In genomic region chr13:99352758-99353489, GRCm38 (mm10) we compare ENCODE assay signal across 8 mouse cellular contexts. TPM values are rescaled to one million over a fixed set of nuclear protein-coding genes. Genes with fewer than 3 reads are reported as not detected.
A peak's percentile ranks its signal among the peaks of the same experiment; 100 is the strongest.
DNase-seq lines count a peak whose midpoint lies in the region; ATAC-seq and TF ChIP-seq lines count a peak whose summit lies in the region.

No protein-coding gene starts in this region.

- H3K4me1 ChIP-seq in CH12.LX (ENCODE audit: control insufficient read depth in 1 of 2, insufficient read depth in 2 of 2) = peaks cover 5 to 50% of the 10 kb centered on the region in 2 experiments
- H3K4me1 ChIP-seq in forebrain, embryonic 12.5 days = no peaks in the 10 kb centered on the region
- no peaks in the 10 kb centered on the region for H3K4me1 ChIP-seq in heart, postnatal 0 days (ENCODE audit: control insufficient read depth, insufficient read depth)
- H3K4me1 ChIP-seq in liver, embryonic 16.5 days (ENCODE audit: control insufficient read depth, low read depth, low read length) = peaks cover 7% of the 10 kb centered on the region
- peaks cover 10% of the 10 kb centered on the region for H3K4me1 ChIP-seq in neural tube, embryonic 13.5 days (replicated peaks)
- H3K4me1 ChIP-seq in testis, adult 2 months (ENCODE audit: control insufficient read depth, insufficient read depth, low read length) = no peaks in the 10 kb centered on the region; the same call in 1 of the 2 replicates

- DNase-seq in CH12.LX (ENCODE audit: extremely low read depth) = peak; percentile 98
- peak; percentile 96 for DNase-seq in c-Kit-positive CD71-positive TER-119-positive erythroid progenitor cells, embryonic 14.5 days (ENCODE audit: low spot score)
- peak; percentile 98 for DNase-seq in heart, postnatal 0 days (ENCODE audit: low spot score)
- peak; percentile 91 to 96 for DNase-seq in kidney, postnatal 4 days

- H3K9ac ChIP-seq in CH12.LX (ENCODE audit: insufficient read depth, low read depth) = no peak overlapping the region
- H3K9ac ChIP-seq in forebrain, embryonic 12.5 days = peak overlapping the region; percentile 55; the same call in 1 of the 2 replicates
- peak overlapping the region; percentile 50; the same call in 1 of the 2 replicates for H3K9ac ChIP-seq in heart, postnatal 0 days (replicated peaks; ENCODE audit: low read depth, low read length)
- peak overlapping the region; percentile 66; the same call in 1 of the 2 replicates for H3K9ac ChIP-seq in liver, embryonic 16.5 days (ENCODE audit: low read depth, low read length)
- peak overlapping the region; percentile 64 for H3K9ac ChIP-seq in neural tube, embryonic 13.5 days

- peak; percentile 100 for ATAC-seq in forebrain, embryonic 12.5 days (ENCODE audit: low FRiP score)
- ATAC-seq in heart, postnatal 0 days (ENCODE audit: insufficient read depth, low read depth) = peak; percentile 100
- peak; percentile 100 for ATAC-seq in liver, embryonic 16.5 days (ENCODE audit: low read depth)
- ATAC-seq in neural tube, embryonic 13.5 days (ENCODE audit: low read depth) = peak; percentile 99

- dilution Hi-C loops in CH12.LX (cut with MboI; ENCODE audit: extremely low pct_ligation_motif_present, extremely low pct_unique_long_range_greater_than_20kb, low sequenced_read_pairs) = no loop called here

- peak; percentile 87 to 90; a peak in 3 of 4 replicates for TF ChIP-seq CTCF in CH12.LX (conservative IDR thresholded peaks at IDR 0.05 in 1 of 2, IDR thresholded peaks at IDR 0.05 in 1 of 2; ENCODE audit: low read depth in 2 of 2, low read length in 2 of 2)
- peak; percentile 100 for TF ChIP-seq CTCF in heart, postnatal 0 days (IDR thresholded peaks at IDR 0.05; ENCODE audit: low read depth)
- peak; percentile 99 for TF ChIP-seq CTCF in testis, adult 2 months (IDR thresholded peaks at IDR 0.05; ENCODE audit: control insufficient read depth, insufficient read depth, insufficient replicate concordance, low read depth, low read length)

- WGBS in forebrain, embryonic 12.5 days = 12% methylated on average over 28 of the region's 28 CpGs
- WGBS in heart, postnatal 0 days = 9% methylated on average over 28 of the region's 28 CpGs
- WGBS in liver, embryonic 16.5 days (ENCODE audit: insufficient replicate concordance) = 10% methylated on average over 28 of the region's 28 CpGs
- WGBS in neural tube, embryonic 13.5 days = 12% methylated on average over 28 of the region's 28 CpGs

- TF ChIP-seq EP300 in CH12.LX (IDR thresholded peaks at IDR 0.05; ENCODE audit: low read length) = no peak
- no peak for TF ChIP-seq EP300 in heart, postnatal 0 days (IDR thresholded peaks at IDR 0.05; ENCODE audit: low read depth)

- H3K4me3 ChIP-seq in CH12.LX (replicated peaks in 1 of 3; ENCODE audit: low read depth in 2 of 3, low read length in 2 of 3, poor library complexity in 1 of 3) = peak overlapping the region; percentile 36 to 54 (median 37)
- H3K4me3 ChIP-seq in forebrain, embryonic 12.5 days (replicated peaks) = peak overlapping the region; percentile 42
- peak overlapping the region; percentile 51 for H3K4me3 ChIP-seq in heart, postnatal 0 days (ENCODE audit: low read depth, low read length)
- H3K4me3 ChIP-seq in liver, embryonic 16.5 days (ENCODE audit: low read depth, low read length) = peak overlapping the region; percentile 59
- peak overlapping the region; percentile 44 for H3K4me3 ChIP-seq in neural tube, embryonic 13.5 days
- peak overlapping the region; percentile 74 for H3K4me3 ChIP-seq in testis, adult 2 months (ENCODE audit: control insufficient read depth, low read depth, low read length)

- H3K27me3 ChIP-seq in CH12.LX (replicated peaks) = no peaks in the 10 kb centered on the region
- no peaks in the 10 kb centered on the region for H3K27me3 ChIP-seq in forebrain, embryonic 12.5 days
- no peaks in the 10 kb centered on the region for H3K27me3 ChIP-seq in heart, postnatal 0 days (ENCODE audit: control insufficient read depth, insufficient read depth, low read length)
- H3K27me3 ChIP-seq in liver, embryonic 16.5 days (ENCODE audit: control insufficient read depth, insufficient read depth, low read depth, low read length) = no peaks in the 10 kb centered on the region
- H3K27me3 ChIP-seq in neural tube, embryonic 13.5 days = no peaks in the 10 kb centered on the region
- no peaks in the 10 kb centered on the region for H3K27me3 ChIP-seq in testis, adult 2 months (ENCODE audit: control insufficient read depth, insufficient read depth, low read length)

- H3K27ac ChIP-seq in CH12.LX (ENCODE audit: insufficient read depth, low read depth) = no peak overlapping the region
- H3K27ac ChIP-seq in forebrain, embryonic 12.5 days = peak overlapping the region; percentile 78
- peak overlapping the region; percentile 79 for H3K27ac ChIP-seq in heart, postnatal 0 days (ENCODE audit: low read depth)
- H3K27ac ChIP-seq in liver, embryonic 16.5 days (ENCODE audit: low read length) = peak overlapping the region; percentile 76
- peak overlapping the region; percentile 75 for H3K27ac ChIP-seq in neural tube, embryonic 13.5 days (replicated peaks)
- peak overlapping the region; percentile 82 for H3K27ac ChIP-seq in testis, adult 2 months (ENCODE audit: control insufficient read depth, insufficient read depth, low read depth, low read length)

- peaks cover 39 to 66% of the 10 kb centered on the region in 2 experiments for H3K36me3 ChIP-seq in CH12.LX (replicated peaks in 1 of 2; ENCODE audit: control insufficient read depth in 1 of 2, insufficient read depth in 1 of 2, low read length in 1 of 2)
- peaks cover 25% of the 10 kb centered on the region for H3K36me3 ChIP-seq in forebrain, embryonic 12.5 days (replicated peaks)
- peaks cover 22% of the 10 kb centered on the region for H3K36me3 ChIP-seq in heart, postnatal 0 days (replicated peaks; ENCODE audit: control insufficient read depth, insufficient read depth, low read length)
- peaks cover 8% of the 10 kb centered on the region for H3K36me3 ChIP-seq in liver, embryonic 16.5 days (ENCODE audit: control insufficient read depth, insufficient read depth)
- H3K36me3 ChIP-seq in neural tube, embryonic 13.5 days = peaks cover 25% of the 10 kb centered on the region
- H3K36me3 ChIP-seq in testis, adult 2 months (ENCODE audit: control insufficient read depth, insufficient read depth, low read length) = no peaks in the 10 kb centered on the region; the same call in 1 of the 2 replicates

- no peaks in the 10 kb centered on the region for H3K9me3 ChIP-seq in CH12.LX (replicated peaks; ENCODE audit: low read length)
- no peaks in the 10 kb centered on the region for H3K9me3 ChIP-seq in forebrain, embryonic 12.5 days
- H3K9me3 ChIP-seq in heart, postnatal 0 days (replicated peaks; ENCODE audit: control insufficient read depth, low read length) = no peaks in the 10 kb centered on the region
- H3K9me3 ChIP-seq in liver, embryonic 16.5 days (replicated peaks; ENCODE audit: control insufficient read depth, low read length) = no peaks in the 10 kb centered on the region
- no peaks in the 10 kb centered on the region for H3K9me3 ChIP-seq in neural tube, embryonic 13.5 days

- peaks cover 29% of the 10 kb centered on the region for H3K79me2 ChIP-seq in CH12.LX (replicated peaks; ENCODE audit: control insufficient read depth, extremely low read depth, insufficient read depth, poor library complexity, severe bottlenecking)

- no peak for TF ChIP-seq POLR2A in CH12.LX (IDR thresholded peaks at IDR 0.05; ENCODE audit: low read depth, low read length)
- peak; percentile 49; the same call in 1 of the 2 replicates for TF ChIP-seq POLR2A in testis, adult 2 months (IDR thresholded peaks at IDR 0.05; ENCODE audit: control insufficient read depth, low read depth, low read length)

- in situ Hi-C loops in CH12.LX (cut with MboI; ENCODE audit: low pct_ligation_motif_present, low pct_unique_long_range_greater_than_20kb, low sequenced_read_pairs) = no loop called here

- H3K4me2 ChIP-seq in CH12.LX (ENCODE audit: insufficient read depth, low read depth, poor library complexity, severe bottlenecking) = peak overlapping the region; percentile 85
- peak overlapping the region; percentile 59 for H3K4me2 ChIP-seq in forebrain, embryonic 12.5 days
- peak overlapping the region; percentile 71 for H3K4me2 ChIP-seq in heart, postnatal 0 days (ENCODE audit: low read depth, low read length)
- peak overlapping the region; percentile 88 for H3K4me2 ChIP-seq in liver, embryonic 16.5 days (ENCODE audit: low read depth, low read length)
- peak overlapping the region; percentile 59 for H3K4me2 ChIP-seq in neural tube, embryonic 13.5 days

- TF ChIP-seq RAD21 in CH12.LX (IDR thresholded peaks at IDR 0.05; ENCODE audit: low read depth, low read length) = peak; percentile 82

TF ChIP-seq in CH12.LX, 34 proteins besides CTCF, POLR2A, EP300 and RAD21 (continues in another document):
- TF ChIP-seq KAT2A (IDR thresholded peaks at IDR 0.05; ENCODE audit: insufficient replicate concordance, low read length) = 0 out of 2 replicates have a peak, but pooled peaks have one; percentile 28
- no peak for TF ChIP-seq TCF12 (IDR thresholded peaks at IDR 0.05; ENCODE audit: low read depth, low read length)
- peak; percentile 89 for TF ChIP-seq MAX (IDR thresholded peaks at IDR 0.05; ENCODE audit: low read length)
- TF ChIP-seq RCOR1 (conservative IDR thresholded peaks at IDR 0.05; ENCODE audit: low read depth, low read length) = 0 out of 2 replicates have a peak, but pooled peaks have one; percentile 30

RNA-seq across cellular contexts. Expression of gene Mrps27, which starts 8.3 kb away (rescaled TPM):
- total RNA-seq in CH12.LX (2012; rRNA removed) (46.6 and 46.8 TPM in 2 replicates), CH12.LX (2014; rRNA removed) (32.6 and 34.5 TPM in 2 replicates)
- polyA plus RNA-seq in CH12.LX (2012; ENCODE audit: insufficient read length, low read depth) = 64.8 and 68.0 TPM in 2 replicates
- 49.9 and 52.6 TPM in 2 replicates for polyA plus RNA-seq in forebrain, embryonic 12.5 days (2016; fragmentation: Nextera tagmentation; extraction: Ambion mirVana)
- 54.2 and 55.3 TPM in 2 replicates for total RNA-seq in heart, postnatal 0 days (2014; rRNA removed; ENCODE audit: low replicate concordance)
- polyA plus RNA-seq in heart, postnatal 0 days (2015; fragmentation: Nextera tagmentation; extraction: Ambion mirVana) = 70.8 TPM in 2 replicates
- polyA plus RNA-seq in liver, embryonic 16.5 days (2015; fragmentation: Nextera tagmentation; extraction: Ambion mirVana) = 23.7 and 24.9 TPM in 2 replicates
- 40.7 and 40.9 TPM in 2 replicates for polyA plus RNA-seq in neural tube, embryonic 13.5 days (2015; fragmentation: Nextera tagmentation; extraction: Ambion mirVana)
- polyA plus RNA-seq in testis, adult 2 months (2012; rRNA removed) = 6.1 and 8.5 TPM in 2 replicates

RNA-seq across cellular contexts. Expression of gene Ptcd2, which starts 8.4 kb away (rescaled TPM):
- total RNA-seq in CH12.LX (2012; rRNA removed) = 32.4 and 34.4 TPM in 2 replicates
- 84.8 and 92.9 TPM in 2 replicates for total RNA-seq in CH12.LX (2014; rRNA removed)
- 36.9 and 52.2 TPM in 2 replicates for polyA plus RNA-seq in CH12.LX (2012; ENCODE audit: insufficient read length, low read depth)
- polyA plus RNA-seq in forebrain, embryonic 12.5 days (2016; fragmentation: Nextera tagmentation; extraction: Ambion mirVana) = 47.6 and 48.0 TPM in 2 replicates
- total RNA-seq in heart, postnatal 0 days (2014; rRNA removed; ENCODE audit: low replicate concordance) = 51.4 and 69.7 TPM in 2 replicates
- 80.8 and 88.8 TPM in 2 replicates for polyA plus RNA-seq in heart, postnatal 0 days (2015; fragmentation: Nextera tagmentation; extraction: Ambion mirVana)
- 23.0 and 23.8 TPM in 2 replicates for polyA plus RNA-seq in liver, embryonic 16.5 days (2015; fragmentation: Nextera tagmentation; extraction: Ambion mirVana)
- polyA plus RNA-seq in neural tube, embryonic 13.5 days (2015; fragmentation: Nextera tagmentation; extraction: Ambion mirVana) = 52.8 and 53.6 TPM in 2 replicates
- polyA plus RNA-seq in testis, adult 2 months (2012; rRNA removed) = 12.0 and 12.7 TPM in 2 replicates
